Mouse (Mus musculus) bone marrow, adult 2 months (tissue): ENCODE measurements at regions not wholly inside any gene's neighbourhood (a gene's known extent, or its start where the extent isn't known, plus 50 kb on each side); places are given as distances from the start of the nearest gene placed in this dataset.

Experiments
- CTCF ChIP-seq: fragments of 200-500 bp; IDR thresholded peaks from 2 replicates; pipeline ENCODE4 v1.5.1; 2011; ENCODE audit warnings: low read length, control low read depth; ENCODE audit not compliant: control insufficient read depth, insufficient read depth
- POLR2A ChIP-seq: fragments of 200-500 bp; IDR thresholded peaks from 2 replicates; pipeline ENCODE4 v1.6.1; 2011; ENCODE audit warnings: low read depth, mild to moderate bottlenecking, control low read depth, low read length, borderline replicate concordance; ENCODE audit not compliant: control insufficient read depth

DNA sequence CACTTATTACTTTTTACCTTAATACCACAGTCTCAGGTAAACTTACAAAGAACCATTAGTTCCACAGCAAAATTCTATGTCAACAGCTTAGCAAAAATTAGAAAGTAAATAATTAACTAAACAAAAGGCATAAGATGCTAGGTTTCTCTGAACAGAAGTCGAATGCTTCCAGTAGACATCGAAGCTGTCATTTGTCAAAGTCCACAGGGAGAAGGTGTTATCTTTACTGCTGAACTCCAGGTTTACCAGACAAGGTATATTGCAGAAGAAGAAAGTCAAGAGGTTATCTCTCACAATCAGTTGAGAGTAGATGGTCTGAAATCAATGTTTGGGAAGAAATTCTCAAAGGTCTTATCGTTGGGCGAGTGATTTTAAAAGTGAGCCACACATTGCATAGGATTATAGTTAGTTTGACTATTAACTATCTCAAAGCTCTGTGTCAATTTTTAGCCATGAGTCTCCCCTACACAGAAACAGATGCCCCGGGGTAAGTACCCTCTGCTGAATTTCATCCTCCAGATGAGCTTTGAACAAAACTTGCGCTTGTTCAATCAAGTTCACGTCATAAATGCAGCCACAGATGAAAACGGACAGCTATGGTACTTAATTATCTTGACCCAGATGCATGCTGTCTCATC lies 153.1 kb upstream of the Prep start:
- no peak for TF ChIP-seq CTCF
- TF ChIP-seq POLR2A, result no peak
